Comparison of ENCODE assay signal across 28 mouse cellular contexts in genomic region chr17:59429189-59429588, GRCm38 (mm10).
DNase-seq lines count a peak whose midpoint lies in the region; ATAC-seq and TF ChIP-seq lines count a peak whose summit lies in the region.
"Had no signal": no experiment of that assay in that cellular context is flagged by ENCODE, and none has a peak within 500 bp of the region (broad histone marks: within the 10 kb centered on the region; RNA-seq: fewer than 3 reads in every experiment).

No protein-coding gene starts in this region.

- TF ChIP-seq EP300 in liver, embryonic 14.5 days (IDR thresholded peaks at IDR 0.05; ENCODE audit: low read depth): no peak
- no peak for TF ChIP-seq EP300 in liver, postnatal 0 days (IDR thresholded peaks at IDR 0.05; ENCODE audit: low read depth)

- 0 out of 2 replicates have a peak, but pooled peaks have one; percentile 67 for ATAC-seq in liver, embryonic 12.5 days
- no peak; the same call in 1 of the 2 replicates for ATAC-seq in liver, embryonic 11.5 days (replicated peaks; ENCODE audit: low FRiP score)
- peak; percentile 79; the same call in 1 of the 2 replicates for ATAC-seq in liver, embryonic 14.5 days (ENCODE audit: insufficient read depth)
- no peak for ATAC-seq in liver, postnatal 0 days
- no peak for ATAC-seq in intestine, postnatal 0 days
- ATAC-seq: activated CD4-positive, CD25-positive, alpha-beta regulatory T cell, adult 4 months; CD4-positive, CD25-positive, alpha-beta regulatory T cell, adult 4 months; forebrain, embryonic 13.5 days; forebrain, embryonic 15.5 days; forebrain, postnatal 0 days; Patski had no signal

- H3K9ac ChIP-seq in liver, embryonic 12.5 days: no peak overlapping the region
- H3K9ac ChIP-seq in liver, embryonic 11.5 days (ENCODE audit: low read depth, low read length): no peak overlapping the region
- H3K9ac ChIP-seq in liver, embryonic 14.5 days (replicated peaks): no peak overlapping the region
- no peak overlapping the region for H3K9ac ChIP-seq in liver, postnatal 0 days (replicated peaks)
- H3K9ac ChIP-seq in intestine, postnatal 0 days (ENCODE audit: low read depth, low read length): no peak overlapping the region
- H3K9ac ChIP-seq: embryonic facial prominence, embryonic 13.5 days; embryonic facial prominence, embryonic 15.5 days; forebrain, embryonic 13.5 days; forebrain, embryonic 15.5 days; forebrain, postnatal 0 days had no signal

- H3K9me3 ChIP-seq in liver, embryonic 12.5 days (replicated peaks): no peaks in the 10 kb centered on the region
- no peaks in the 10 kb centered on the region for H3K9me3 ChIP-seq in liver, embryonic 11.5 days (ENCODE audit: control insufficient read depth, low read length)
- no peaks in the 10 kb centered on the region for H3K9me3 ChIP-seq in liver, embryonic 14.5 days (ENCODE audit: control insufficient read depth, low read length)
- H3K9me3 ChIP-seq in liver, postnatal 0 days (ENCODE audit: low read length): no peaks in the 10 kb centered on the region
- no peaks in the 10 kb centered on the region for H3K9me3 ChIP-seq in intestine, postnatal 0 days (ENCODE audit: control insufficient read depth)
- H3K9me3 ChIP-seq: embryonic facial prominence, embryonic 13.5 days; embryonic facial prominence, embryonic 15.5 days; forebrain, embryonic 13.5 days; forebrain, embryonic 15.5 days had no signal

- H3K4me3 ChIP-seq in liver, embryonic 12.5 days: no peak overlapping the region
- H3K4me3 ChIP-seq in liver, embryonic 11.5 days (ENCODE audit: low read depth, low read length): no peak overlapping the region
- no peak overlapping the region for H3K4me3 ChIP-seq in liver, embryonic 14.5 days (ENCODE audit: insufficient read depth in 1 of 2, low read depth in 2 of 2, low read length in 2 of 2)
- H3K4me3 ChIP-seq in liver, postnatal 0 days (ENCODE audit: low read depth, low read length): no peak overlapping the region
- H3K4me3 ChIP-seq in intestine, postnatal 0 days (ENCODE audit: low read depth, low read length): no peak overlapping the region
- H3K4me3 ChIP-seq: embryonic facial prominence, embryonic 13.5 days; embryonic facial prominence, embryonic 15.5 days; forebrain, embryonic 13.5 days; forebrain, embryonic 15.5 days had no signal

- H3K36me3 ChIP-seq in liver, embryonic 12.5 days: no peaks in the 10 kb centered on the region
- H3K36me3 ChIP-seq in liver, embryonic 11.5 days (ENCODE audit: control insufficient read depth, insufficient read depth, low read length): no peaks in the 10 kb centered on the region
- H3K36me3 ChIP-seq in liver, embryonic 14.5 days (replicated peaks; ENCODE audit: control insufficient read depth, insufficient read depth, low read depth): no peaks in the 10 kb centered on the region
- H3K36me3 ChIP-seq in liver, postnatal 0 days (replicated peaks; ENCODE audit: insufficient read depth, low read length): no peaks in the 10 kb centered on the region
- no peaks in the 10 kb centered on the region for H3K36me3 ChIP-seq in intestine, postnatal 0 days (ENCODE audit: control insufficient read depth, insufficient read depth)
- H3K36me3 ChIP-seq: embryonic facial prominence, embryonic 13.5 days; embryonic facial prominence, embryonic 15.5 days; forebrain, embryonic 15.5 days; G1E had no signal

- H3K27me3 ChIP-seq in liver, embryonic 12.5 days (replicated peaks): no peaks in the 10 kb centered on the region
- no peaks in the 10 kb centered on the region for H3K27me3 ChIP-seq in liver, embryonic 11.5 days (replicated peaks; ENCODE audit: control insufficient read depth, insufficient read depth, low read length)
- H3K27me3 ChIP-seq in liver, embryonic 14.5 days (ENCODE audit: control insufficient read depth, insufficient read depth, low read length): no peaks in the 10 kb centered on the region
- no peaks in the 10 kb centered on the region for H3K27me3 ChIP-seq in liver, postnatal 0 days (ENCODE audit: insufficient read depth, low read length)
- H3K27me3 ChIP-seq in intestine, postnatal 0 days (replicated peaks; ENCODE audit: control insufficient read depth, insufficient read depth, low read length): no peaks in the 10 kb centered on the region
- H3K27me3 ChIP-seq: CH12.LX; embryonic facial prominence, embryonic 13.5 days; embryonic facial prominence, embryonic 15.5 days; forebrain, embryonic 13.5 days; forebrain, embryonic 15.5 days; Patski had no signal

- H3K4me2 ChIP-seq in liver, embryonic 12.5 days: no peak overlapping the region
- H3K4me2 ChIP-seq in liver, embryonic 11.5 days: no peak overlapping the region
- no peak overlapping the region for H3K4me2 ChIP-seq in liver, embryonic 14.5 days (ENCODE audit: low read depth)
- H3K4me2 ChIP-seq in liver, postnatal 0 days (ENCODE audit: low read depth, low read length): no peak overlapping the region
- H3K4me2 ChIP-seq in intestine, postnatal 0 days (replicated peaks; ENCODE audit: low read depth): no peak overlapping the region
- H3K4me2 ChIP-seq: embryonic facial prominence, embryonic 13.5 days; embryonic facial prominence, embryonic 15.5 days; forebrain, embryonic 13.5 days; forebrain, embryonic 15.5 days had no signal

- DNase-seq in liver, embryonic 11.5 days (ENCODE audit: low spot score): no peak
- peak in 2 of 3 experiments; percentile 19 to 22 for DNase-seq in liver, embryonic 14.5 days (ENCODE audit: low read depth in 3 of 3, low spot score in 3 of 3)
- DNase-seq in liver, postnatal 0 days: no peak
- DNase-seq in c-Kit-negative CD71-positive TER-119-positive erythroid progenitor cells, embryonic 14.5 days (ENCODE audit: low read depth, low spot score): peak; percentile 12
- peak; percentile 17 for DNase-seq in c-Kit-positive CD71-positive TER-119-positive erythroid progenitor cells, embryonic 14.5 days (ENCODE audit: low spot score)
- no peak for DNase-seq in cerebellum, adult 11-12 months
- DNase-seq: adrenal gland, adult 8-10 months; adrenal gland, postnatal 14 days; adrenal gland, postnatal 36 days; B cell, adult 2 months; cerebellum, adult 11 months; cerebellum, adult 8-10 months; cerebellum, adult 9-11 months; cerebellum, postnatal 14 days; cerebellum, postnatal 36 days; embryo, embryonic 11 days; forebrain, postnatal 0 days had no signal

- no peaks in the 10 kb centered on the region for H3K4me1 ChIP-seq in liver, embryonic 12.5 days
- H3K4me1 ChIP-seq in liver, embryonic 11.5 days (replicated peaks; ENCODE audit: control insufficient read depth, insufficient read depth, low read length): no peaks in the 10 kb centered on the region
- H3K4me1 ChIP-seq in liver, embryonic 14.5 days (replicated peaks; ENCODE audit: control insufficient read depth in 2 of 2, insufficient read depth in 2 of 2, low read length in 1 of 2): no peaks in the 10 kb centered on the region
- no peaks in the 10 kb centered on the region for H3K4me1 ChIP-seq in liver, postnatal 0 days (ENCODE audit: insufficient read depth)
- no peaks in the 10 kb centered on the region for H3K4me1 ChIP-seq in intestine, postnatal 0 days (replicated peaks; ENCODE audit: control insufficient read depth, insufficient read depth, low read length)
- H3K4me1 ChIP-seq: embryonic facial prominence, embryonic 13.5 days; embryonic facial prominence, embryonic 15.5 days; forebrain, embryonic 13.5 days; forebrain, embryonic 15.5 days had no signal

- 46% methylated on average over 7 of the region's 7 CpGs for WGBS in liver, embryonic 12.5 days (ENCODE audit: insufficient replicate concordance)
- 53% methylated on average over 7 of the region's 7 CpGs for WGBS in liver, embryonic 11.5 days
- WGBS in liver, embryonic 14.5 days (ENCODE audit: insufficient replicate concordance): 43% methylated on average over 7 of the region's 7 CpGs
- 59% methylated on average over 7 of the region's 7 CpGs for WGBS in liver, postnatal 0 days (ENCODE audit: insufficient replicate concordance)
- 61% methylated on average over 7 of the region's 7 CpGs for WGBS in intestine, postnatal 0 days

- TF ChIP-seq CTCF in liver, embryonic 14.5 days (IDR thresholded peaks at IDR 0.05; ENCODE audit: low read depth): no peak
- no peak for TF ChIP-seq CTCF in liver, postnatal 0 days (IDR thresholded peaks at IDR 0.05; ENCODE audit: low read depth)
- no peak for TF ChIP-seq CTCF in intestine, postnatal 0 days (IDR thresholded peaks at IDR 0.05; ENCODE audit: low read depth)

- H3K27ac ChIP-seq in liver, embryonic 12.5 days: no peak overlapping the region
- H3K27ac ChIP-seq in liver, embryonic 11.5 days (ENCODE audit: low read depth, low read length): no peak overlapping the region
- H3K27ac ChIP-seq in liver, embryonic 14.5 days: no peak overlapping the region
- H3K27ac ChIP-seq in liver, postnatal 0 days (ENCODE audit: low read depth): no peak overlapping the region
- H3K27ac ChIP-seq in intestine, postnatal 0 days (ENCODE audit: low read depth, low read length): no peak overlapping the region
- H3K27ac ChIP-seq: embryonic facial prominence, embryonic 13.5 days; embryonic facial prominence, embryonic 15.5 days; forebrain, embryonic 13.5 days; forebrain, embryonic 15.5 days had no signal

Comparison
In these comparisons a context has a peak if more than half of its experiments do, and no peak if none do; other contexts are left out.
1. ATAC-seq: peak in liver, embryonic 12.5 days (single experiment) and liver, embryonic 14.5 days (single experiment); none in liver, embryonic 11.5 days (single experiment), liver, postnatal 0 days (single experiment) and intestine, postnatal 0 days (single experiment).
2. DNase-seq: peak in liver, embryonic 14.5 days (2 of 3), c-Kit-negative CD71-positive TER-119-positive erythroid progenitor cells, embryonic 14.5 days (single experiment) and c-Kit-positive CD71-positive TER-119-positive erythroid progenitor cells, embryonic 14.5 days (single experiment); none in liver, embryonic 11.5 days (single experiment), liver, postnatal 0 days (single experiment) and cerebellum, adult 11-12 months (single experiment).